Mouse (Mus musculus): ENCODE results near the gene Traf4. TPM values are rescaled to one million over a fixed set of nuclear protein-coding genes. Genes with fewer than 3 reads are reported as not detected.
"Not testable (repeated sequence)": the region's sequence is repeated elsewhere in the genome, so short reads cannot be mapped to it uniquely, and the experiment has no call there.

Traf4 gene
- total RNA-seq, 4 experiments from 2014 or later = 3.4 to 4.3 (median 3.7) TPM

DNA sequence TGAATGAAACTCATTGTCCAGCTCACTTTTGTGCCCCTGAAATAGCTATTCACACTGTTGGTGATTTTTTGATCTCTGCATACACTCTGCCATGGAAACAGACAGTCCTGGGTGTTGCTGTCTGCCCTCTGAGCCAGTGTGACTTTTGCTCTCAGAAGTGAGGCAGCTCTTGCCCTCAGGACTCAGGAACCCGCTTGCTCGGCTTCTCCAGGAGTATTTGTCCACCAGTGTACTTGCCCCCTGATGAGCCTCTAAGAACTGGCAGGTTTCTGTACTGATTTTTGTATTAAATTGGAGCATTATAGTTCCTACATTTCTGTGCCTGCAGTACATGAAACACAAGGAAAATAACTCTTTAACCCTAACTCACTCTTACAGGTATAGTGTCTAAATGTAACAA is 21.9 kb downstream of the Traf4 start:
- no peak for DNase-seq (ENCODE audit: low spot score)

DNA sequence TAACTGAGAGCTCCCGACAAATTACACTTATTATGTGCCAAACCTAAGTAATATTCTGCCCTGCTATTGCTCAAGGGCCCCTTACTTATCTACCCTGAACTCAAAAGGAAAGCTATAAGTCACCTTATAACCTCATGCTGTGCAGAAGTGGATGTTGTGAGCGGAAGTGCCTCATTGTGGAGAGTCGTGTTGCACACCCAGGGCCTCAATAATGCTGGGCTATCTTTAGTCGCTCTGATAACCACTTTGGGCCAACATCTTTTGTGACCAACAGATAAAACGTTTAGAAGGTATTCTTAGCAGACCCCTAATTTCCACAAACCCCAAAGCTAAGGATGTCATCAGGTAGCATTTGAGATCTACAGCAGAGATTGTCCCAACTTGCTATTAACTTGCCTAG is 24.7 kb downstream of the Traf4 start:
- no peak for DNase-seq (ENCODE audit: low spot score)

DNA sequence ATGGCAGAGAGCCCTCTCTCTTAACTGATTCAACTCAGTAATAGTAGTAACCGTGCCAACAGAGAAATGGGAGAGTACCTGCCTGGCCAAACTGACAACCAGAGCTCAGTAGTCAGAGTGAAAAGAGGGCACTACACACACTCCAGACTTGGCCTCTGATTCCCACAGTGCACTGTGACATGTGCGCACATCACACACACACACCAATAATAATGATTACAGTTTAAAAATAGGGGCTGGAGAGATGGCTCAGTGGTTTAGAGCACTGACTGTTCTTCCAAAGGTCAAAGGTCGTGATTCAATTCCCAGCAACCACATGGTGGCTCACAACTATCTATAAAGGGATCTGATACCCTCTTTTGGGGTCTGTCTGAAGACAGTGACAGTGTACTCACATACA is 27.4 kb downstream of the Traf4 start:
- no peak for DNase-seq (ENCODE audit: low spot score)

DNA sequence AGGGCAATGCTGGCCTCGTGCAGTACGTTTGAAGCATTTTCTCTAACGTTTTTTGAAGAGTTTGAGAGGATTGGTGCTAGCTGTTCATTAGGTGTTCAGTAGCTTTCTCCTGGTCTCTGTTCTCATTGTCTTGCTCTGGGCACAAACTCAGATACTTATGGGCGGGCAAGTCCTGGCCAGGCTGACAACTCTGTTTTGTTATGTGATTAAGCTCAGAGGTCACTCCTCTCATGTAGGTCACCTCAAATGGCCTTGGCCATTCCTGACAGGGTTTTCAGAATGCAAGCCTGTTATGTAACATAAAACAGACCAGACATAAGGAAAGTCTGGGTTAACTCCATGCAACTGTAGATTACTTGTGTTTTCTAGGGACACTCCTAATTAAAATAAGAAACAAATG is 27.8 kb downstream of the Traf4 start:
- DNase-seq (ENCODE audit: low spot score) = no peak

DNA sequence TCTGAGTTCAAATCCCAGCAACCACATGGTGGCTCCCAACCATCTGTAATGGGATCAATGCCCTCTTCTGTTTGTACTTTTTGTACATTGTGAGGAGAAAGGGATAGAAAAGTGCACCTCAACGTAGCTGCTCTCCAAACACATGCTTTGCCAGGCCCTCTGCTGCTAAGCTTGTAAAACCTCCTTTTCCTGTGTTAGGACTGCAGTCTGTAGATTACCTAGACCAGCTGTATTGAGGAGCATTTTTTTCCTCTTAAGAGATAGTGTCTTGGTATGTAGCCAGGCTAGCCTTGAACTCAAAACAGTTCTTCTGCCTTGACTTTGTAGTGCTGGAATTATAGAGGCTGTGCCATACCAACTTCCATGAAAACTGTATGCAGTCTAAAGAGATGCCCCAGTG is 29.3 kb downstream of the Traf4 start:
- no peak for DNase-seq (ENCODE audit: low spot score)

DNA sequence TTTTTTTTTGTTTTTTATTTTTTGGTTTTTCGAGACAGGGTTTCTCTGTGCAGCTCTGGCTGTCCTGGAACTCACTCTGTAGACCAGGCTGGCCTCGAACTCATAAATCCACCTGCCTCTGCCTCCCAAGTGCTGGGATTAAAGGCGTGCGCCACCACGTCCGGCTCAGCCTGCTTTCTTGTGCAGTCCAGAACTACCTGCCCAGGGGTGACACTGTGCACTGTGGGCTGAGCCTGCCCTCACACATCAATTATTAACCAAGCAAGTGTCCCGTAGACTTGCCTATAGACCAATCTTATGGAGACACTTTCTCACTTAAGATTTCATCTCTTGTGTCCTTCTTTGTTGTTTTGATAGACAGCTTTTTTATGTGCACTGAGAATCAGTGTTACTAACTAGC is 30.1 kb downstream of the Traf4 start:
- DNase-seq (ENCODE audit: low spot score) = not testable (repeated sequence)

DNA sequence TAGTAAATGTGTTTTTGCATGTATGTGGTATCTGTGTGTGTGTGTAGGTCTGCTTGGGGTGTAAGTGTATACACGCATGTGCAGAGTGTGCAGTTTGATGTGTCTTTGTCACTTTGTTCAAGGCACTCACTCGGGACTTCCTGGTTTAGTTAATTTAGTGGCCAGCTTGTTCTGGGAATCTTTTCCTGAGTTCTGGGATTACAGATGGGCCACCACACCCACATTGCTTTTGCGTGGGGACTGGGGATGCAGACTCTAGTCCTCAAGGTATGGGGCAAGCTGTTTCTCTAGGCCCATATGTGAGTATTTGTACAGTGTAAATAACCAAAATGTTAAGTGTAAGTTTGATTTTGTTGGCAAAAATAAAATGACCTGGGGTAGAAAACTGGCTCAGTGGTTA is 31.0 kb downstream of the Traf4 start:
- no peak for DNase-seq (ENCODE audit: low spot score)

DNA sequence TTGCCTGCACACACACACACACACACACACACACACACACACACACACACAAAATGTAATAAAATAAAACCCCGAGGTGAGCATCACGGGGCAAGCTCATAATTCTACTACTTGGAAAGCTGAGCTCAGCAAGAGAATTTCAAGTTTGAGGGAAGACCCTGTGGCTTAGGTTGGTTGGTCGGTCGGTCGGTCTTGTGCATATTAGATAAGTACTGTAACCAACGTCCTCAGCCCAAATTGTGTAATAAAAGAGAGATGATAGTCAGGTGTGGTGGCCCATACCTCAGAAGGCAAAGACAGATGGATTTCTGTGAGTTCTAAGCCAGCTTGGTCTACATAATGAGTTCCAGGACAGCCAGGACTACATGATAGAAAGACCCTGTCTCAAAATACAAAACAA is 31.5 kb downstream of the Traf4 start:
- no peak for DNase-seq (ENCODE audit: low spot score)

DNA sequence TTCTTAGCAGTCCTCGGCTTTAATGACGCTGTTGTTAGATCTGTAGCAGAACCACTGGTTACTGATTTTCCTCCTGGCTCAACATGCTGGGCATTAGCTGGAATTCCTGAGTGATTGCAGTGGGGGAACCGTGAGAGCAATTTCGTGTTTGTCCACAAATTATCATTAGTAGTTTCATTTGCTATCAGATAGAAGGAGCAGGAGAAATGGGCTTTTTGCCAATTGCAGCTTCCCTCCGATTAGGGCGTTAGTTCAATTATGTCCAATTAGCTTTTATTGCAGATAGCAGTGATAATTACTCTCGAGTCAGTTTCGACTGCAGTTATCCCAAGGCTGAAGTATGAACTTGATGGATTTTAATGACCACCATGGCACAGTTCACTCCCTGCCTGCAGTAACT is 35.9 kb downstream of the Traf4 start:
- no peak for DNase-seq (ENCODE audit: low spot score)

DNA sequence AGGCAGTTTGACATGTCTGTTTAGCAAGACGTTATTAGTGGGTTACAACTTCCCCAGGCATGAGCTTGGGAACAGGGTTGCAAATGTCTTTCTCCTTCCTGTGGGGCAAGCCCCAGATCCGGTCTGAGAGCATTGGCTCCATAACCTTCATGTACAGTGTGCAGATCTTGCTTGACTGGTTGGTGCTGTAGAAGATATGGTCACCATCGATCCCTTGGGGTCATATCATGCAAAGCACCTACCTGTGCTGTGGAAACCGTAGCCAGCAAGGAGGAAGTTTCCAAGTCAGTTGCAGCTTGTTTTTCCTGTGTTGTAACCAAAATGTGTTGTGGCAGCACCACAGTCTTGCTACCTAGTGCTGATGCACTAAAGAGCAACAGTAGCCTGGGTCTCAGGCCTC is 38.6 kb downstream of the Traf4 start:
- DNase-seq (ENCODE audit: low spot score) = no peak

DNA sequence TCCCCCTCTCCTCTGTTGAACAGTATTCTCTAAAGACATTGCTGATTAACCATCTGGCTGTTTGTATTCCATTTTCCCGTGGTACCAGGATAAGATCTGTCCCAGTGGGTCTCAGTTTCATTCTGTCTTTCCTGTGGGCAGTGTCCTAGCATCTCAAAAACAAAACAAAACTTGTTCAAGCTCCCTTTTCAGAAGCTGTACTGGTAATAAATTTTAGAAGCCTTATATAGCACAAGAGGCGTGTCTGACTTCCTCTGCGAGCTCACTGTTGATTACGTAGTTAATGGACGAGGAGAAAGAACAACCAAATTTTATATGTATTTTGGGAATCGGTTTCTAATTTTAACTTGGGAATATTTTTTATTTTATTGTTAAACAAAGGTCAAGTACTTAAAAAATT is 39.7 kb downstream of the Traf4 start:
- no peak for DNase-seq (ENCODE audit: low spot score)

DNA sequence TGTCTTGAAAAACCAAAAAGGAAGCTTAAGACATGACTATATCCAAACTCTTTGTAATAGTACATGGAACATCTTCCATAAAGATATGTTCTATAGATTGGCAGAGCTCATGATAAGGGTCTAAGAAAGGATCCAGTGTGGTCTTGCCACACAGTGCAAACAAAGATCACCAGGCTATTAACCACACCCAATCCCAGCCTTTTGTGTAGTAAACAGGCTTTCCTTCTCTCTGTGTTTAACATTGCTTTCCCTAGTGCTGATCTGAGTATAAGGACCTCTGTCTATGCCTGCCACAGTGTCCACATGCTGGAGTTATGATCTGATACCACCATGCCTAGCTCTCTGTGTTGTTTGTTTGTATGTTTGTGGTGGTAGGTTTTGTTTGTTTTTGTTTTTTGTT is 41.6 kb downstream of the Traf4 start:
- DNase-seq (ENCODE audit: low spot score) = no peak

DNA sequence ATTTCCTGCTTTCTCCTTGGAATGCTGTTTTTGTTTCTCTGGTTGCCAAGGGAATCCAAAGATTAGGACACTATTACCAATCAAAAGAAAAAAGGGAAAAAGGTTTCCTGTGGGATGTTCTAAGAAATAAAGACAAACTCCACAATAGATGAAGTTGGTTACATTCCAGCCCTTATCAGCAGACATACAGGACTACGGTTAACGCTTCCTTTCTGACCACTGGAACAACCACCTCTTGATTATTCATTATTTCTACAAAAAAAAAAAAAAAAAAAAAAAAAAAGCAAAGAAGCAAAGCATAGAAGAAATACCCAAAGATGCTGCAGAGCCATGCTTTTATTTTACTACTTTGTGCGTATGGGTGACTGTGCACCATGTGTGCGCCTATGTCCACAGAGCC is 42.6 kb downstream of the Traf4 start:
- DNase-seq (ENCODE audit: low spot score) = no peak

DNA sequence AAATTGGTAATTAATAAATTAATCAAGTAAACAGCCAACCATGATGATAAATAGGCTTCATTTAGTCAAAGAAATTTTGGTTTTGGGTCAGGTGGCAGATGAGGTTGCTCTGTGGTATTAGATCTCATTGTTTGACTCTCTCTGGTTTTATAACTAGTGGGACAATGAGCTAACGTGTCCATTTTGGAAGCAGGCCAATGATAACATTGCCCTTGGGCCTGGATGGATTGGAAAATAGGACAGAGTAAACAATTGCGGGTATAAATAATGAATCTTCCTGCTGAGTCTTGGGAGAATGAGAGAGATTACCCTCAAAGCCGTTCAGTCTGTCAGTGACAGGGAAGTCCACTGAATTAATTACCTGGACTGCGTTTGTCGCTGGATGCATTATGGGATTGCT is 44.2 kb downstream of the Traf4 start:
- DNase-seq (ENCODE audit: low spot score) = peak; percentile 63

DNA sequence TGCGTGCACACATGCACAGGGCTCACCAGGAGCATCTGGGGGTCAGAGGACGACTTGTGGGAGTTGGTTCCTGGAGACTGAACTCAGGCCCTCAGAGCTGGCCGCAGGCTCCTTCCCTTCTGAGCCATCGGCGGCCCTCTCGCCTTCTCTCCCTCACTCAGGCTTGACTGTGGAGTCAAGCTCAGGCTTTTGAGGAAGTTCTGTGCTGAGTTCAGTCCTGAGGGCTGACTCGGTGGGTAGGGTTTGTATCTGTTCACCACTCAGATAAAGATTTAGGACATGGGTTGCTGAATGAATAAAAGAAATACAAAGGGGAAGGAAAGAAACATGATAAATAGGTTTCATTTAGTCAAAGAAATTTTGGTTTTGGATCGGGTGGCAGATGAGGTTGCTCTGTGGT is 45.5 kb downstream of the Traf4 start:
- DNase-seq (ENCODE audit: low spot score) = no peak

DNA sequence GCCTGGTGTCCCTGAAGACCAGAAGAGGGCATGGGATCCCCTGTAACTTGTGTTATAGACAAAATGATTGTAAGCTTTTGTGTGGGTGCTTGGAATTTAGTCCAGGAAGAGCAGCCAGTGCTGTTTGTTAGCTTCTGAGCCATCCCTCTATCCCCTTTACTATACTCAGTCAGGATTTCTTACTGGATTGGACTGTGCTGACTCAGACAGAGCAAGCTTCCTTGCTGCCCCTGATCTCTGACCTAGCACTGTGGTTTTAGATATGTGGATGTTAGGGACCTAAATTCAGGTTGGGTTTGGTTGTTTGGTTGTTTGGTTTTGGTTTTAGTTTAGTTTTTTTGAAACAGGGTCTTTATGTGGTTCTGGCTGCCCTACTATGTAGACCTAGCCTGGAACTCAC is 46.9 kb downstream of the Traf4 start:
- DNase-seq (ENCODE audit: low spot score) = no peak

DNA sequence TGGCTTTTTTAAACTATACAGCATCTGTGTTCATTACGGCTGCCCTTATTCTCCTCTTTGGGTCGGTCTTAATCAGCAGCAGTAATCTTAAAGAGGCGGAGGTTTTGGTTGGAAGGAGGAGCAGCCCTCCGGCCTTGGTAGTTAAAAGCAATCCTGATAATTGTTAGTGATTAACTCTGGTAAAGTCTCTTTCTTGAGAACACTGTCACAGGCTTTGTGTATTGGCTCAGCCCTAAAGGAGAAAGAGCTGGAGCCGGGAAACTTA is 49.3 kb downstream of the Traf4 start:
- no peak for DNase-seq (ENCODE audit: low spot score)

DNA sequence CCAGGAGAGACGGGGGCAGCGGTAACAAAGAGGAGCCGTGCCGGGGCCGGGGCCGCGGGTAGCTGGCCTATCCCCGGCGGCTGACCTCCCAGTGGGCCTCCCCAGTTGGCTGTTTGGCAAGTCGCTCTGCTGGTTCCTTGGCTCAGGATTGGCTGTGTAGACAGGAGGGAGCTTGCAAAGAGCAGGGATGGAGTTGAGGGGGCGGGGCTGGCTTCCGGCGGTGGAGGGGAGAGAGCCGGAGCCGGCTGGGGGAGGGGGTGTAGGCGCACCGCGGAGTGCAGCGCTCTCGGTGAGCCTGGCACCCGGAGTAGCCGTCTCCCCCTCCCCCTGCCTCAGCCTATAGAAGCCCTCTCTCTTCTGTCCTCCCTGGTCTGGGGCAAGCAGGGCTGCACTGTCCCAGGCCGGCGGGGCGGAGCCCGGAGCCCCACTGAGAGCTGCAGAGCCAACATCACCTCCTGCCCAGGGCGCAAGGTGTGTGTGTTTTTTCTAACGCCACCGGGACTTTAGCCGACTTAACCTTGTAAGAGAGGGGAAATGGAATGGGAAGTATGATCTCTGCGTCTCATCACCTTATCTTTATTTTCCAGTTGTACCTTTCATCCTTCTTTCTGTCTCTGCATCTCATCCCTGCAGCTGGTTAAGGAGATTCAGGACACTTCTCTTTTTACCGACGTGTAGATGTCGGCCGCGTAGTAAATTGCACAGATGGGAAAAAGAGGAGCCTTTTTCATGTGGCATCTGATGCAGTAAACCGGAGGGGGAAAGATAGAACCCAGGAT is 49.8 kb downstream of the Traf4 start:
- DNase-seq (ENCODE audit: low spot score) = peak; percentile 94

DNA sequence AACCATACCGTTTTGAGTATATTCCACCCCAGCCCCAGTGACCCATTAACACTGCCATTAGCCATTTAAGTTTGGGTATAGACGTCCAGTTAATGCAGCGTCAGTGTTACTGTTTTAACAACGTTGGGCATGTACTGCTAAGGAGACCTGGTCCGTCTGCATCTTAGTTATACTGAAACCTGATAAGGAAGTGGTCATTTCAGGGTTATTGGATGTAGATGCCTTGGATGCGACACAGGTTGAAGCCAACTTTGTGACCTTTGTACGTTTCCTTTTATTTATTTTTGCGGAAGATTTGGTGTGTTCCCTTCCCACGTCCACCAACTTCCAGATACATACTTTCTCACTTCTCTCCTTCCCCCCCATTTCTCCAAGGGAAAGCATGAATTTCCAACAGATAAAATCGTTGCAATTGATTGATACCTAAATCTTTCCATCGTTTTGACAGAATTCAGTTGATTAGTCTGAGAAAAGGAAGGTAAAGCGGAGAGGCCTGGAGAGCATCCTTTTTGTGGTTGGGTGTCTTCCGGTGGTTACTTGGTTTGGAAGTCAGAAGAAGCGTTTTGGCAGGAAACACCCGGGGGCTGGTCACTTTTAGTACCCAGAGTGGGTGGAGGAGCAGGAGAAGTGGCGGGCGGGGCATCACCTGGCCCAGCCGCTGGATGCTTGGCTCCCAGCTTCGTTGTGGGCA is 50.6 kb downstream of the Traf4 start:
- DNase-seq (ENCODE audit: low spot score) = no peak

DNA sequence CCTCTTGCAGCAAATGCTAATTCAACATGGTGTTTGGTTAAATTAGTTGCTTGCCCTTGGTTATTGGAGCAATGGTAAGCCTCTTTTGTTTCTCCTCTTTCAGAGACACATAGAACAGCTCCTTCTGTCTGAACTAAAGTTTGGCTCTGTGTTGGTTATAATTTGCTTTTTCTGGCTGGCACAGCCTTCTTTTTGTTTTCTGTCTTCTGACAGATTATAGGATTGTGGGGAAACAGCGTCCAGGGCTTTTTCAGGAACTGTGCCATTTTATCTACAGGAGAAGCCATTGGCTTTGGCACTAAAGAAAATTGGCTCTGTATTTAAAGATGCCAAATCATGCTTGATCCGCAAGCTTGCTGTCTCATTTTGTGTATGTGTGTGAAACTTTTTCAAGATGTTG is 51.8 kb downstream of the Traf4 start:
- no peak for DNase-seq (ENCODE audit: low spot score)
